Mouse (Mus musculus): ENCODE measurements around the gene Rpusd4. TPM values are rescaled to one million over a fixed set of nuclear protein-coding genes. Genes with fewer than 3 reads are reported as not detected.

Rpusd4 gene
- 28.6 and 32.2 TPM in 2 replicates for polyA plus RNA-seq (2016; fragmentation: Nextera tagmentation; extraction: Ambion mirVana)

GRCm38 (mm10) chr9:35267146-35267975 is at the start of gene Rpusd4, which contains the start of gene Fam118b:
Rpusd4 (plus strand) TSS chr9:35267865.
Fam118b (minus strand) TSS chr9:35267805.
- Histone ChIP-seq H3K9me3 (replicated peaks) (no peaks in the 10 kb centered on the region), H3K4me1 (peaks cover 23% of the 10 kb centered on the region), H3K27me3 (ENCODE audit: low read depth, poor library complexity, severe bottlenecking) (no peaks in the 10 kb centered on the region), H3K27ac (replicated peaks) (peak within 1 kb of the TSS; percentile 89), H3K36me3 (peaks cover 26% of the 10 kb centered on the region), H3K4me3 (peak within 1 kb of the TSS; percentile 77)
- WGBS, result under 1% methylated on average over 62 of the region's 62 CpGs
- DNase-seq (ENCODE audit: low spot score), result peak; percentile 93

- Histone ChIP-seq H3K9me3 (replicated peaks) (no peaks in the 10 kb centered on the region), H3K27ac (replicated peaks) (no peak overlapping the region), H3K27me3 (ENCODE audit: low read depth, poor library complexity, severe bottlenecking) (no peaks in the 10 kb centered on the region), H3K4me1 (no peaks in the 10 kb centered on the region), H3K4me3 (no peak overlapping the region), H3K36me3 (peaks cover 99% of the 10 kb centered on the region)
- no peak for DNase-seq (ENCODE audit: low spot score)
- 80% methylated on average over 1 of the region's 1 CpGs for WGBS
Observed at GRCm38 (mm10) chr9:35217963-35218362, 49.7 kb upstream of the Rpusd4 start.

GRCm38 (mm10) chr9:35223466-35223865 is 44.2 kb upstream of the Rpusd4 start:
- no peak overlapping the region for H3K4me3 ChIP-seq
- H3K9me3 ChIP-seq (replicated peaks), result no peaks in the 10 kb centered on the region
- DNase-seq (ENCODE audit: low spot score), result no peak
- H3K27me3 ChIP-seq (ENCODE audit: low read depth, poor library complexity, severe bottlenecking), result no peaks in the 10 kb centered on the region
- peaks cover 82% of the 10 kb centered on the region for H3K36me3 ChIP-seq
- no peaks in the 10 kb centered on the region for H3K4me1 ChIP-seq
- no peak overlapping the region for H3K27ac ChIP-seq (replicated peaks)
- 95% methylated on average over 3 of the region's 3 CpGs for WGBS

- peaks cover 56% of the 10 kb centered on the region for H3K36me3 ChIP-seq
- H3K4me3 ChIP-seq, result no peak overlapping the region
- H3K9me3 ChIP-seq (replicated peaks), result no peaks in the 10 kb centered on the region
- no peaks in the 10 kb centered on the region for H3K27me3 ChIP-seq (ENCODE audit: low read depth, poor library complexity, severe bottlenecking)
- H3K4me1 ChIP-seq, result no peaks in the 10 kb centered on the region
- 94% methylated on average over 3 of the region's 3 CpGs for WGBS
- DNase-seq (ENCODE audit: low spot score), result no peak
- no peak overlapping the region for H3K27ac ChIP-seq (replicated peaks)
Observed at GRCm38 (mm10) chr9:35228671-35229070, 39.0 kb upstream of the Rpusd4 start.

- Histone ChIP-seq H3K36me3 (peaks cover 50% of the 10 kb centered on the region), H3K27ac (replicated peaks) (no peak overlapping the region), H3K4me3 (no peak overlapping the region), H3K9me3 (replicated peaks) (no peaks in the 10 kb centered on the region), H3K27me3 (ENCODE audit: low read depth, poor library complexity, severe bottlenecking) (no peaks in the 10 kb centered on the region), H3K4me1 (no peaks in the 10 kb centered on the region)
- WGBS, result 55% methylated on average over 3 of the region's 3 CpGs
- no peak for DNase-seq (ENCODE audit: low spot score)
Observed at GRCm38 (mm10) chr9:35235996-35236395, 31.7 kb upstream of the Rpusd4 start.

- no peak overlapping the region for H3K4me3 ChIP-seq
- H3K36me3 ChIP-seq, result peaks cover 30% of the 10 kb centered on the region
- DNase-seq (ENCODE audit: low spot score), result no peak
- no peaks in the 10 kb centered on the region for H3K27me3 ChIP-seq (ENCODE audit: low read depth, poor library complexity, severe bottlenecking)
- no peak overlapping the region for H3K27ac ChIP-seq (replicated peaks)
- H3K9me3 ChIP-seq (replicated peaks), result no peaks in the 10 kb centered on the region
- 95% methylated on average over 1 of the region's 1 CpGs for WGBS
- no peaks in the 10 kb centered on the region for H3K4me1 ChIP-seq
Observed at GRCm38 (mm10) chr9:35238371-35238770, 29.3 kb upstream of the Rpusd4 start.

GRCm38 (mm10) chr9:35238915-35239571 is 28.6 kb upstream of the Rpusd4 start:
- H3K27me3 ChIP-seq (ENCODE audit: low read depth, poor library complexity, severe bottlenecking), result no peaks in the 10 kb centered on the region
- 77% methylated on average over 6 of the region's 6 CpGs for WGBS
- DNase-seq (ENCODE audit: low spot score), result no peak
- H3K9me3 ChIP-seq (replicated peaks), result no peaks in the 10 kb centered on the region
- no peak overlapping the region for H3K4me3 ChIP-seq
- H3K4me1 ChIP-seq, result no peaks in the 10 kb centered on the region
- peaks cover 23% of the 10 kb centered on the region for H3K36me3 ChIP-seq
- H3K27ac ChIP-seq (replicated peaks), result no peak overlapping the region

- 79% methylated on average over 1 of the region's 1 CpGs for WGBS
- Histone ChIP-seq H3K9me3 (replicated peaks) (no peaks in the 10 kb centered on the region), H3K4me1 (no peaks in the 10 kb centered on the region), H3K27ac (replicated peaks) (no peak overlapping the region), H3K4me3 (no peak overlapping the region), H3K27me3 (ENCODE audit: low read depth, poor library complexity, severe bottlenecking) (no peaks in the 10 kb centered on the region), H3K36me3 (peaks cover 16% of the 10 kb centered on the region)
- DNase-seq (ENCODE audit: low spot score), result no peak
Observed at GRCm38 (mm10) chr9:35239734-35240133, 27.9 kb upstream of the Rpusd4 start.

- Histone ChIP-seq H3K4me3 (no peak overlapping the region), H3K36me3 (peaks cover 5% of the 10 kb centered on the region; the same call in 1 of the 2 replicates), H3K4me1 (no peaks in the 10 kb centered on the region), H3K27me3 (ENCODE audit: low read depth, poor library complexity, severe bottlenecking) (no peaks in the 10 kb centered on the region), H3K27ac (replicated peaks) (no peak overlapping the region), H3K9me3 (replicated peaks) (no peaks in the 10 kb centered on the region)
- WGBS, result 95% methylated on average over 2 of the region's 2 CpGs
- no peak for DNase-seq (ENCODE audit: low spot score)
Observed at GRCm38 (mm10) chr9:35247405-35247804, 20.3 kb upstream of the Rpusd4 start.

GRCm38 (mm10) chr9:35249476-35249875 is 18.2 kb upstream of the Rpusd4 start:
- Histone ChIP-seq H3K9me3 (replicated peaks) (no peaks in the 10 kb centered on the region), H3K36me3 (peaks cover 5% of the 10 kb centered on the region), H3K4me3 (no peak overlapping the region), H3K4me1 (no peaks in the 10 kb centered on the region), H3K27ac (replicated peaks) (no peak overlapping the region), H3K27me3 (ENCODE audit: low read depth, poor library complexity, severe bottlenecking) (no peaks in the 10 kb centered on the region)
- DNase-seq (ENCODE audit: low spot score), result no peak

GRCm38 (mm10) chr9:35257365-35257764 is 10.3 kb upstream of the Rpusd4 start:
- 91% methylated on average over 7 of the region's 7 CpGs for WGBS
- no peak for DNase-seq (ENCODE audit: low spot score)
- H3K4me1 ChIP-seq, result no peaks in the 10 kb centered on the region
- H3K27me3 ChIP-seq (ENCODE audit: low read depth, poor library complexity, severe bottlenecking), result no peaks in the 10 kb centered on the region
- peaks cover 25% of the 10 kb centered on the region for H3K36me3 ChIP-seq
- no peak overlapping the region for H3K27ac ChIP-seq (replicated peaks)
- no peaks in the 10 kb centered on the region for H3K9me3 ChIP-seq (replicated peaks)
- H3K4me3 ChIP-seq, result no peak overlapping the region

GRCm38 (mm10) chr9:35262418-35262817 is 5.2 kb upstream of the Rpusd4 start:
- H3K4me1 ChIP-seq, result peaks cover 14% of the 10 kb centered on the region
- no peaks in the 10 kb centered on the region for H3K9me3 ChIP-seq (replicated peaks)
- no peak overlapping the region for H3K27ac ChIP-seq (replicated peaks)
- H3K27me3 ChIP-seq (ENCODE audit: low read depth, poor library complexity, severe bottlenecking), result no peaks in the 10 kb centered on the region
- H3K4me3 ChIP-seq, result no peak overlapping the region
- DNase-seq (ENCODE audit: low spot score), result no peak
- WGBS, result 87% methylated on average over 4 of the region's 4 CpGs
- peaks cover 25% of the 10 kb centered on the region for H3K36me3 ChIP-seq

- 91% methylated on average over 2 of the region's 2 CpGs for WGBS
- H3K4me3 ChIP-seq, result no peak overlapping the region
- no peak overlapping the region for H3K27ac ChIP-seq (replicated peaks)
- H3K27me3 ChIP-seq (ENCODE audit: low read depth, poor library complexity, severe bottlenecking), result no peaks in the 10 kb centered on the region
- H3K9me3 ChIP-seq (replicated peaks), result no peaks in the 10 kb centered on the region
- peaks cover 18% of the 10 kb centered on the region for H3K4me1 ChIP-seq
- DNase-seq (ENCODE audit: low spot score), result no peak
- H3K36me3 ChIP-seq, result peaks cover 20% of the 10 kb centered on the region
Observed at GRCm38 (mm10) chr9:35263431-35263830, 4.2 kb upstream of the Rpusd4 start.

Measured in midbrain, embryonic 10.5 days (tissue).